Mouse (Mus musculus) intestine, postnatal 0 days (tissue): ENCODE measurements around the gene Hes5. TPM values are rescaled to one million over a fixed set of nuclear protein-coding genes. Genes with fewer than 3 reads are reported as not detected.

ENCODE experiments used
- ATAC-seq: fragments of 200-750 bp; cut with Nextera tagmentation; 2 replicates; pipeline ENCODE4 v1.8.0; 2017; ENCODE audit warnings: mild to moderate bottlenecking, moderate TSS enrichment, moderate library complexity
- H3K27ac ChIP-seq: fragments of 300-500 bp; sonication (generic); 2 replicates; pipeline ENCODE4 v1.5.1; 2014; ENCODE audit warnings: mild to moderate bottlenecking, low read depth, low read length, moderate library complexity
- H3K27me3 ChIP-seq: fragments of 300-500 bp; sonication (generic); replicated peaks from 2 replicates; pipeline ENCODE4 v1.6.1; 2014; ENCODE audit warnings: low read length, mixed read lengths; ENCODE audit not compliant: control insufficient read depth, insufficient read depth
- H3K36me3 ChIP-seq: fragments of 300-500 bp; sonication (generic); 2 replicates; pipeline ENCODE4 v1.6.1; 2014; ENCODE audit warnings: mild to moderate bottlenecking, moderate library complexity; ENCODE audit not compliant: control insufficient read depth, insufficient read depth
- H3K4me1 ChIP-seq: fragments of 300-500 bp; sonication (generic); replicated peaks from 2 replicates; pipeline ENCODE4 v1.6.1; 2014; ENCODE audit warnings: antibody characterized with exemption, low read length, mixed read lengths; ENCODE audit not compliant: control insufficient read depth, insufficient read depth
- H3K4me2 ChIP-seq: fragments of 300-500 bp; sonication (generic); replicated peaks from 2 replicates; pipeline ENCODE4 v1.6.1; 2014; ENCODE audit warnings: low read depth, mild to moderate bottlenecking, moderate library complexity
- H3K4me3 ChIP-seq: fragments of 300-500 bp; sonication (generic); 2 replicates; pipeline ENCODE4 v1.5.1; 2014; ENCODE audit warnings: low read depth, low read length
- H3K9ac ChIP-seq: fragments of 300-500 bp; sonication (generic); 2 replicates; pipeline ENCODE4 v1.6.1; 2014; ENCODE audit warnings: mild to moderate bottlenecking, low read depth, low read length
- H3K9me3 ChIP-seq: fragments of 300-500 bp; sonication (generic); 2 replicates; pipeline ENCODE4 v1.6.1; 2016; ENCODE audit warnings: mixed run types; ENCODE audit not compliant: control insufficient read depth
- CTCF ChIP-seq: sonication (generic); IDR thresholded peaks from 2 replicates; pipeline ENCODE4 v1.5.1; 2016; ENCODE audit warnings: low read depth, mild to moderate bottlenecking, control low read depth, antibody characterized with exemption, moderate library complexity
- WGBS: fragments of 180-500 bp; shearing (Covaris S2); extraction: QIAGEN DNeasy Blood & Tissue Kit; methylation state at CpG from one replicate; pipeline ENCODE4 v1.1.7; 2014; 5-methylcytosine and 5-hydroxymethylcytosine counted together
- polyA plus RNA-seq: library from polyadenylated mRNA; unstranded; fragments of >200 nt; fragmentation: Nextera tagmentation; extraction: Ambion mirVana; gene quantifications from 2 replicates; pipeline ENCODE4 v1.2.1, GENCODE M21; 2015

Gene Hes5
- polyA plus RNA-seq, 1 experiment from 2014 or later = 0.29 TPM

GRCm38 (mm10) chr4:154957289-154957993 is 3.3 kb upstream of the Hes5 start:
- no peak overlapping the region for H3K4me3 ChIP-seq
- H3K36me3 ChIP-seq = no peaks in the 10 kb centered on the region
- H3K9me3 ChIP-seq = no peaks in the 10 kb centered on the region
- H3K27ac ChIP-seq = no peak overlapping the region
- 53% methylated on average over 13 of the region's 13 CpGs for WGBS
- H3K4me2 ChIP-seq = no peak overlapping the region
- H3K9ac ChIP-seq = no peak overlapping the region
- peaks cover 11% of the 10 kb centered on the region for H3K4me1 ChIP-seq
- TF ChIP-seq CTCF = no peak
- no peak for ATAC-seq
- peaks cover 81% of the 10 kb centered on the region for H3K27me3 ChIP-seq

- H3K36me3 ChIP-seq = no peaks in the 10 kb centered on the region
- no peak for ATAC-seq
- peak overlapping the region; percentile 9; the same call in 1 of the 2 replicates for H3K4me3 ChIP-seq
- no peak overlapping the region for H3K9ac ChIP-seq
- H3K4me2 ChIP-seq = no peak overlapping the region
- no peak for TF ChIP-seq CTCF
- no peak overlapping the region for H3K27ac ChIP-seq
- peaks cover 78% of the 10 kb centered on the region for H3K27me3 ChIP-seq
- peaks cover 11% of the 10 kb centered on the region for H3K4me1 ChIP-seq
- no peaks in the 10 kb centered on the region for H3K9me3 ChIP-seq
- 5% methylated on average over 15 of the region's 15 CpGs for WGBS
These were observed 2.6 kb upstream of the Hes5 start for GRCm38 (mm10) chr4:154958171-154958570.

GRCm38 (mm10) chr4:154958621-154959020 is 2.1 kb upstream of the Hes5 start:
- H3K9ac ChIP-seq = no peak overlapping the region
- no peak for TF ChIP-seq CTCF
- no peak overlapping the region for H3K4me2 ChIP-seq
- H3K4me1 ChIP-seq = peaks cover 11% of the 10 kb centered on the region
- H3K27me3 ChIP-seq = peaks cover 74% of the 10 kb centered on the region
- H3K9me3 ChIP-seq = no peaks in the 10 kb centered on the region
- ATAC-seq = no peak
- no peak overlapping the region for H3K4me3 ChIP-seq
- 24% methylated on average over 8 of the region's 8 CpGs for WGBS
- H3K27ac ChIP-seq = no peak overlapping the region
- no peaks in the 10 kb centered on the region for H3K36me3 ChIP-seq

- Histone ChIP-seq H3K4me3 (peak overlapping the region; percentile 50), H3K4me2 (peak overlapping the region; percentile 85), H3K9me3 (no peaks in the 10 kb centered on the region), H3K9ac (no peak overlapping the region), H3K4me1 (peaks cover 13% of the 10 kb centered on the region), H3K36me3 (no peaks in the 10 kb centered on the region), H3K27ac (no peak overlapping the region), H3K27me3 (peaks cover 59% of the 10 kb centered on the region)
- 35% methylated on average over 20 of the region's 20 CpGs for WGBS
- no peak for TF ChIP-seq CTCF
- no peak for ATAC-seq
These were observed 568 bp upstream of the Hes5 start for GRCm38 (mm10) chr4:154960021-154960689.

GRCm38 (mm10) chr4:154961226-154961738 is 559 bp downstream of the Hes5 start:
- Histone ChIP-seq H3K4me1 (peaks cover 17% of the 10 kb centered on the region), H3K27me3 (peaks cover 59% of the 10 kb centered on the region), H3K4me2 (peak overlapping the region; percentile 85), H3K9me3 (no peaks in the 10 kb centered on the region), H3K27ac (no peak overlapping the region), H3K4me3 (peak overlapping the region; percentile 50), H3K9ac (peak overlapping the region; percentile 18; the same call in 1 of the 2 replicates), H3K36me3 (no peaks in the 10 kb centered on the region)
- ATAC-seq = no peak
- 1% methylated on average over 47 of the region's 47 CpGs for WGBS
- TF ChIP-seq CTCF = peak; percentile 45

GRCm38 (mm10) chr4:154961911-154962310 is 1.2 kb downstream of the Hes5 start:
- 29% methylated on average over 13 of the region's 13 CpGs for WGBS
- no peak for ATAC-seq
- peak overlapping the region; percentile 50 for H3K4me3 ChIP-seq
- H3K4me1 ChIP-seq = peaks cover 17% of the 10 kb centered on the region
- H3K9ac ChIP-seq = no peak overlapping the region
- H3K27ac ChIP-seq = no peak overlapping the region
- H3K36me3 ChIP-seq = no peaks in the 10 kb centered on the region
- H3K27me3 ChIP-seq = peaks cover 59% of the 10 kb centered on the region
- TF ChIP-seq CTCF = no peak
- H3K4me2 ChIP-seq = peak overlapping the region; percentile 85
- no peaks in the 10 kb centered on the region for H3K9me3 ChIP-seq
